Mouse (Mus musculus): ENCODE measurements at regions not wholly inside any gene's neighbourhood (a gene's known extent, or its start where the extent isn't known, plus 50 kb on each side); places are given as distances from the start of the nearest gene placed in this dataset.

DNA sequence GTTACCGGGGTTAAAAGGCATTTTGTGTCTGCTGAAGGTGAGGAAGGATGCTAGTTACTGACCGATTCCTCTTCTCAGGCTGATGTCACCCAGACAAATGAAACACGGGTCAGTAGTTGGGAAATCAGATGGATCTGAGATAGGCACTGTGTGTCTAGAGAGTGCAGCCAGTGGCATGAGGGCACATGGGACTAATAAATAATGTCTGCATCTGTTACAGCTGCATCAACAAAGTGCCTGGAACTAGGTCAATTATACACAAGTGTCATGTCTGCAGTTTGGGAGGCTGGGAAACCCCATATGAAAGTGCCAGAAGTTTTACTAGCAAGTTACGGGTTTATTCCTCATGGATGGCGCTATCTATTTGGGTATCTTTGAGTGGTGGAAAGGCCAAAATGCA lies 68.8 kb downstream of the Cxcl12 start:
- WGBS, result 75% methylated on average over 5 of the region's 5 CpGs
- H3K4me3 ChIP-seq, result no peak overlapping the region
- H3K27ac ChIP-seq, result no peak overlapping the region
- no peak overlapping the region for H3K9ac ChIP-seq
- H3K4me2 ChIP-seq (replicated peaks), result no peak overlapping the region
- ATAC-seq (ENCODE audit: insufficient number of reproducible peaks, insufficient read depth, low FRiP score, low TSS enrichment), result no peak
- H3K9me3 ChIP-seq, result no peaks in the 10 kb centered on the region
- H3K27me3 ChIP-seq, result no peaks in the 10 kb centered on the region
- no peaks in the 10 kb centered on the region for H3K36me3 ChIP-seq
- H3K4me1 ChIP-seq, result no peaks in the 10 kb centered on the region

DNA sequence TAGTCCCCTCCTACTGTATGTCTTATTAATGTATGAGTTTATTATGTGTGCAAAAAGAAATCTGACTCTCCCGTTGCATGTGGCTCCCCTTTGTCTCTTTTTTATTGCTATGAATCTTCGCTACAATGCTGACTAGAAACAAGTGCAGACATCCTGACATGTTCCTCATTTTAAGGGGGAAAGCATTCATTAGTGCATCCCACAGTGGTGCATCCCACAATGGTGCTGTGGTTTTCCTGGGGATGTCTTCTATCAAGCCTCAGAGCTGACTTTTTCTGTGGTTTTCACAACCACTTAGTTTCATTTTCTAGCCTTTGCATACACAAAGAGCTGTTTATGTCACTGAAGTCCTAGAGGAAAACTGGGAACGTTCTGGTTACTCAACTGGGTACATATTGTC lies 72.9 kb downstream of the Cxcl12 start:
- WGBS, result 67% methylated on average over 3 of the region's 3 CpGs
- Histone ChIP-seq H3K4me3 (no peak overlapping the region), H3K36me3 (no peaks in the 10 kb centered on the region), H3K27me3 (peaks cover 4% of the 10 kb centered on the region; the same call in 1 of the 2 replicates), H3K4me2 (replicated peaks) (no peak overlapping the region), H3K27ac (no peak overlapping the region), H3K9ac (no peak overlapping the region), H3K4me1 (no peaks in the 10 kb centered on the region), H3K9me3 (no peaks in the 10 kb centered on the region)
- ATAC-seq (ENCODE audit: insufficient number of reproducible peaks, insufficient read depth, low FRiP score, low TSS enrichment), result no peak

DNA sequence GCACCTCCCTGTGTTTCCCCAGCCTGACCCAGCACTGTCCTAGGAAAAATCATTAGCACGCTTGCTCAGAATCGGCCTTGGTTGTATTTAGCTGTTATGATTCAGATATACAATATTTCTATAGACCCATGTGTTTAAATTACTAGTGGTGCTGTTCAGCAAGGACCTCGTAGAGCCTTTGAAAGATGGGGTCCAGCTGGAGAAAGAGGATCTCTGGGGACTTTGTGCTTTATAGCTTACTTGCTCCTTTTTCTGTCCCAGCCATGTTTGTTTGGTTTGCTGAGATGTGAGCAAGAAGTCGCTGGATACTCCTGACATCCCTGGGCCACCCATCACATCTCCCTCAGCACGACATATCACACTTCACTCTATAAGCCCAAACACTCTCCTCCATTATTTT lies 77.1 kb downstream of the Cxcl12 start:
- no peak overlapping the region for H3K9ac ChIP-seq
- 77% methylated on average over 5 of the region's 5 CpGs for WGBS
- no peaks in the 10 kb centered on the region for H3K9me3 ChIP-seq
- H3K4me2 ChIP-seq (replicated peaks), result no peak overlapping the region
- no peak overlapping the region for H3K27ac ChIP-seq
- no peaks in the 10 kb centered on the region for H3K36me3 ChIP-seq
- peaks cover 4% of the 10 kb centered on the region; the same call in 1 of the 2 replicates for H3K27me3 ChIP-seq
- no peak for ATAC-seq (ENCODE audit: insufficient number of reproducible peaks, insufficient read depth, low FRiP score, low TSS enrichment)
- H3K4me1 ChIP-seq, result peaks cover 5% of the 10 kb centered on the region; the same call in 1 of the 2 replicates
- no peak overlapping the region for H3K4me3 ChIP-seq

DNA sequence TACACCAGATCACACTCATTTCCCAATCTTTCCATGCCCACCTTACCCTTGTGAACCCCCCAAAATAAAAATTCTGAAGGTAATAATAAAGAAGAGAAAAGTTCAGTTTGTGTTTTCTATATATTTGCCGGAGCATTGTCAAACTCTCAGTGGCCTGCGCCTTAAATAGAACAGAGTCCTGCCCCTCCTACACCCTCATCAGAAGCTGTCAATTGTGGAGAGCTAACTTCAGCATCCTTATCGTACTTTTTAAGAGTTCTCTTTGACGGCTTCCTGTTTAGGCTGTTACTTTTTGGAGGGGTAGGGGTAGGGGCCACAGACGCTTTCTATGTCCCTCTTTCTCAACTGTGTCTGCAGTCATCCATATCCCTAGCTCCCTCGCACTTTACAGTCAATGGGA lies 77.5 kb downstream of the Cxcl12 start:
- no peaks in the 10 kb centered on the region for H3K36me3 ChIP-seq
- peaks cover 4% of the 10 kb centered on the region; the same call in 1 of the 2 replicates for H3K27me3 ChIP-seq
- H3K9ac ChIP-seq, result no peak overlapping the region
- H3K4me3 ChIP-seq, result no peak overlapping the region
- WGBS, result 74% methylated on average over 6 of the region's 6 CpGs
- ATAC-seq (ENCODE audit: insufficient number of reproducible peaks, insufficient read depth, low FRiP score, low TSS enrichment), result no peak
- H3K4me1 ChIP-seq, result peaks cover 5% of the 10 kb centered on the region
- H3K27ac ChIP-seq, result no peak overlapping the region
- no peaks in the 10 kb centered on the region for H3K9me3 ChIP-seq
- H3K4me2 ChIP-seq (replicated peaks), result no peak overlapping the region

DNA sequence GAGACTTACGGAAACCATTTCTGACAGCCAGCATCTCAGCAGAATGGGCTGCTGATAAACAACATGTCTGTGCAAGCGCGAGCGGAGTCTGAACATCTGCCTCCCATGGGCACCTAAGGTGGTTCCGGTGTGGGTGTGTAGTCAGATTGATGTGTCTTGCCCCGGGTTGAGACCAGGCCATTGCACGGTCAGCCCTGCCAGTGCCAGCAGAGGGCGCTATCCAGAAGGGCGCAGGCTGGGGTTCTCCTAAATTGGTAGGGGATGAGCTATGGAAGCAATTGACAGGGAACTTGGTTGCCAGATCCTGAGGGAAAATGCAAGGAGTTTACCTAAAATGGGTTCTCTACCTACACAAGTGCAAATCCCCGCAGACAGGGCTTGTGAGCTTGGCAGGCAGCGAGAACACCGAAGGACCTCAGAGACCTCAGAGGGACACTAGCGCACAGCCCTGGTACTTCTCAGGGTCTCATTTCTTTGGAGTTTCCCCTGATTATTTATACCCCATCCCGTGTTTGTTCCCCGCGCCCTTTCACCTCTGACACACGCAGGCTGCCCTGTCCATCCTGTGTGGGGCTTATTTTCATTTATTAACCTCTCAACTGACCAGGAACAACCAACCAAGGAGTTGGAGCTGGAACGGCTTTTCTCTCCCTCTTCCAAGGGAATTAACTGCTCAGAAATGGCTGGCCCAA lies 81.0 kb downstream of the Cxcl12 start:
- no peak overlapping the region for H3K4me2 ChIP-seq (replicated peaks)
- H3K36me3 ChIP-seq, result no peaks in the 10 kb centered on the region
- no peak overlapping the region for H3K9ac ChIP-seq
- no peak overlapping the region for H3K4me3 ChIP-seq
- 71% methylated on average over 18 of the region's 18 CpGs for WGBS
- H3K9me3 ChIP-seq, result no peaks in the 10 kb centered on the region
- H3K27me3 ChIP-seq, result 0 out of 2 replicates have a peak, but pooled peaks cover 4% of the 10 kb centered on the region
- peaks cover 10% of the 10 kb centered on the region for H3K4me1 ChIP-seq
- H3K27ac ChIP-seq, result no peak overlapping the region
- ATAC-seq (ENCODE audit: insufficient number of reproducible peaks, insufficient read depth, low FRiP score, low TSS enrichment), result no peak

DNA sequence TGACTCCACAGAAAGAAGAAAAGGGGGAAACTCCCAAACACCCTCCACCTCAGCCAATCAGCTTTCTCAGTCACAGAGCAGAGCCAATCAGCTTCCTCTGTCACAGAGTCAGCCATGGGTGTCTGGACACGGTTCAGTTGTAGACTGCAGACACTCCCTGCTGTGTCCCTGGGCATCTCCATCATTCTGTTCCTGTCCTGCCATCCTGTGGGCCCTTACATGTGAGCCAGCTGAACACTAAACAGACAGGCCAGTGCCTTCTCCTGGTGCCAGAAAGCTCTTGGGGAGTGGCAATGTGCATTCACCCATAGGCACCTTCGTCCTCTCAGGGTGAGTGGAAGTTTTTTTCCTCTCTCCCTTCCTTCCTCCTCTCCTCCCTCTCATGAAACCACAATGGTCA lies 81.7 kb downstream of the Cxcl12 start:
- no peaks in the 10 kb centered on the region for H3K36me3 ChIP-seq
- no peak overlapping the region for H3K4me3 ChIP-seq
- no peak for ATAC-seq (ENCODE audit: insufficient number of reproducible peaks, insufficient read depth, low FRiP score, low TSS enrichment)
- 46% methylated on average over 2 of the region's 2 CpGs for WGBS
- H3K9me3 ChIP-seq, result no peaks in the 10 kb centered on the region
- no peak overlapping the region for H3K4me2 ChIP-seq (replicated peaks)
- peaks cover 15% of the 10 kb centered on the region for H3K4me1 ChIP-seq
- 0 out of 2 replicates have a peak, but pooled peaks cover 4% of the 10 kb centered on the region for H3K27me3 ChIP-seq
- H3K27ac ChIP-seq, result no peak overlapping the region
- H3K9ac ChIP-seq, result no peak overlapping the region

DNA sequence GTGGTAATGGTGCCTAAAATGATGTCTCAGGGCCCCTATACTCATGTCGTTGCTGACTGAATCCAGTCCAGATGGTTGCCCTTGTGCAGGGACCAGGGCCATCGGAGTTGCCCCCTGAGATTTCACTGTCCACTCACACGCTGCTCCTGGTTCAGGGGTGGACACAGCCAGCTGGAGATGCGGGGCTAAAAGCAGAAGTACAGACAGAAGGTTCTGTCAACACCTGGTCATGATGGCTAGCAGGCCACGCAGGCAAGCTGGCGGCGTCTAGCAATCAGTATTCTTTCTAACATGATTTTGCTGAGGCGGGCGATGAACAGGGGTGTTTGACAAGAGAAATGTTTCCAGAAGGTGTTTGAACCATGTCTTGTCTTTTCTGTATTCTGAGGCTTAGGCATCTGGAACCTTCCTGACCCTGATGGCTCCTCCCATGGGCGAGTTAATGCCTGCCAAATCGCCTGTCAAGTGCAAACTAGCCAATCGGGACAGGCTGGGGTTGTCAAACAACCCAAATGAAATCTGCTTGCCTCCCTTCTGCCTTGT lies 83.1 kb downstream of the Cxcl12 start:
- Histone ChIP-seq H3K27me3 (0 out of 2 replicates have a peak, but pooled peaks cover 4% of the 10 kb centered on the region), H3K27ac (no peak overlapping the region), H3K36me3 (no peaks in the 10 kb centered on the region), H3K9ac (no peak overlapping the region), H3K4me1 (peaks cover 15% of the 10 kb centered on the region), H3K9me3 (no peaks in the 10 kb centered on the region), H3K4me2 (replicated peaks) (no peak overlapping the region), H3K4me3 (no peak overlapping the region)
- ATAC-seq (ENCODE audit: insufficient number of reproducible peaks, insufficient read depth, low FRiP score, low TSS enrichment), result no peak
- WGBS, result 58% methylated on average over 12 of the region's 12 CpGs

DNA sequence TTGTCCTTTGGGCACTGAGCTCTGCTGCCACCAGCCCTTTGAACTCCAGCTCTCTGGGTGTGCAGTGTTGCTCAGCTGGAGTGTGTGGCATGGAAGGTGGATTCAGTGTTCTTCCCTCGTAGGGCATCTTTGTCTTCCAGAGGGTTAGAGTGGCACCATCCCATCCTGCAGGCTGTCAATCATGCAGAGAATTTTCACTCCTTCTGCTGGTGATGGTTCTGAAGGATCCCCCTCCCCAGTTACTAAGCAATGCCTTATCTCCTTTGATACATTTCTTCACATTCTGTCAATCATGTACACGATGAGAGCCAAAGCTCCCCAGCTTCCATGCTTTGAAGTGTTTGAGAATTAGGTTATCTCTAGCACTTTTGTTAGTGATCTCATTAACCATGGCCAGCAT lies 84.0 kb downstream of the Cxcl12 start:
- no peak for ATAC-seq (ENCODE audit: insufficient number of reproducible peaks, insufficient read depth, low FRiP score, low TSS enrichment)
- H3K4me3 ChIP-seq, result no peak overlapping the region
- no peaks in the 10 kb centered on the region for H3K9me3 ChIP-seq
- 0 out of 2 replicates have a peak, but pooled peaks cover 4% of the 10 kb centered on the region for H3K27me3 ChIP-seq
- H3K4me2 ChIP-seq (replicated peaks), result no peak overlapping the region
- no peak overlapping the region for H3K9ac ChIP-seq
- H3K36me3 ChIP-seq, result no peaks in the 10 kb centered on the region
- H3K27ac ChIP-seq, result no peak overlapping the region
- H3K4me1 ChIP-seq, result peaks cover 14% of the 10 kb centered on the region
- 83% methylated on average over 2 of the region's 2 CpGs for WGBS

DNA sequence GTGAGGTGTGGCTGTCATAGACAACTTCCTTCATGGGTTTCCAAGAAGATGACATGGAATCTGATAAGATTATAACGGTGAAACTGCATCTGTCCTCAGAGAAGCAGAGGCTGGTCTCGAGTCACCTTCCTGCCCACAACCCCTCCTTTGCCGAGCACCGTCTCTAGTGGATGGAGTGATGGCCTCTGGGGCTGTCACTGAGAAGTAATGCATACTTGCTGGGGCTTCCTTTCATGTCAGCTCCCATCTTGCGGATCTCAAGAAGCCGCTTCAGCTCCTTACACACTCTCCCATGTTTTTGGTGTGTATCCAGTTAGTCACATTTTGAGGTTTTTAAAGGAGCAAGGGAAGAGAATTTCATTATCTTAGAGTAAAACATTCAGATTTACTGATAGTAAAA lies 84.7 kb downstream of the Cxcl12 start:
- WGBS, result 65% methylated on average over 6 of the region's 6 CpGs
- H3K9ac ChIP-seq, result no peak overlapping the region
- H3K4me2 ChIP-seq (replicated peaks), result no peak overlapping the region
- peaks cover 10% of the 10 kb centered on the region for H3K4me1 ChIP-seq
- H3K27ac ChIP-seq, result no peak overlapping the region
- no peaks in the 10 kb centered on the region for H3K9me3 ChIP-seq
- H3K36me3 ChIP-seq, result no peaks in the 10 kb centered on the region
- H3K4me3 ChIP-seq, result no peak overlapping the region
- ATAC-seq (ENCODE audit: insufficient number of reproducible peaks, insufficient read depth, low FRiP score, low TSS enrichment), result no peak
- H3K27me3 ChIP-seq, result 0 out of 2 replicates have a peak, but pooled peaks cover 4% of the 10 kb centered on the region

DNA sequence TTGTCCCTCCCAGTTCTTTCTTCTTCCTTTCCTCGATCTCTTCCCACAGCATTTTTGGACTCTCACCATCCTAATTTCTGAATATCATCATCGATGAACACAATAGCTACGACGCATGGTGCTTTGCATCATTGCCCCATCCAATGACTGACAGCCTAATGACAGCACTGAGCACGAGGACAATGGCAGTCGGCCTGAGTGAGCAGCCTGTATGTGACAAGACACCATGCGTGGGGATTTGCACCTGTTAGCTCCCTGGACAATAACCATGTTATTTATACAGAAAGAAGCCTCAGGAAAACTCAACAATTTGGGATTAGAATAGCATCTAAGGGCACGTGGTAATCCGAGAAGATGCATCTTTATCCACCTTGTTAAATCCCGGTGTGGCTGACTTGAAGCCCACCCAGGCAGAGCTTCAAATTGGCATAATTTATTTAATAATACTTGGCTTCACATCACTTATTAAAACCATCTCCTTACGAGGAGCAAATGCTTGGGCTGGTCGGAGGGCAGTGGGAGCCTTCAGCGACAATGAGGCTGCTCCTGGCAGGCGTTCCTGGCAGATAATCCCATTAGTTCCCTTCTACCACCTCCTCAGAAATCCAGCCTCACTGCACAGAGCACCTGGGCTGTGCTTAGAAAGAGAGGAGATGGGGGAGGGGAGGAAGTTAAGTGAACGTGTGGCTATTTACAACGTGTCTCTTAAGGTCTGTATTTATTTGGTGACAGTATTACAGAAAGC lies 85.4 kb downstream of the Cxcl12 start:
- H3K9ac ChIP-seq, result no peak overlapping the region
- H3K27ac ChIP-seq, result no peak overlapping the region
- peaks cover 10% of the 10 kb centered on the region for H3K4me1 ChIP-seq
- H3K4me3 ChIP-seq, result no peak overlapping the region
- H3K9me3 ChIP-seq, result no peaks in the 10 kb centered on the region
- WGBS, result 36% methylated on average over 16 of the region's 16 CpGs
- no peak overlapping the region for H3K4me2 ChIP-seq (replicated peaks)
- no peaks in the 10 kb centered on the region for H3K36me3 ChIP-seq
- ATAC-seq (ENCODE audit: insufficient number of reproducible peaks, insufficient read depth, low FRiP score, low TSS enrichment), result no peak; the same call in 1 of the 2 replicates
- H3K27me3 ChIP-seq, result 0 out of 2 replicates have a peak, but pooled peaks cover 4% of the 10 kb centered on the region

DNA sequence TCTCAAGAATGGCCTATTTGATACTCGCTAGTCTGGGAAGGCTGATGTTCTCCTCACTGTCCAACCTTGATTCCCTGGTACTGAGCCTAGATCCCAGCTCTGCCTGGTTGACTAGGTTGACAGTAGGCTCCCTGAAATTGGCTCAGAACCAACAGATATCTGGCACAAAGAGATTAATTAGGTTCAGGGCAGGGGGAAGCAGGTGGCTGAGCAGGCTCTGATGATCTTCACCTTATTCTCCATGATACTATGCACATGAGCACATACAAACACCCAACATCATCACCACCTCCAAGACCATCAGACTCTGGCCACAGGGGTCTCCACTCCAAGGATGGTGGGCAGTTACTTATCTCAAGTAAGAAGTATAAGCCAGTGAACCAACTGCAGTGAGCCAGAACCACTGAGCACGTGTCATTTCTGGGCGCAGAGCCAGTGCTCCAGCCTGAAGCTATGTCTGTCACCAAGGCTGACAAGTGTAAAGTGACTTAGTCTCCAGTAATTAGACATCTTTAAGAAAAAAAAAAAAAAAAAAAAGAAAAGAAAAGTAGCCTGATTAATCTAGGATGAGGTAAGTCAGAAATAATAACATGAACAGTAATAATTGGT lies 86.4 kb downstream of the Cxcl12 start:
- no peak for ATAC-seq (ENCODE audit: insufficient number of reproducible peaks, insufficient read depth, low FRiP score, low TSS enrichment)
- Histone ChIP-seq H3K4me2 (replicated peaks) (no peak overlapping the region), H3K36me3 (no peaks in the 10 kb centered on the region), H3K9me3 (no peaks in the 10 kb centered on the region), H3K27me3 (0 out of 2 replicates have a peak, but pooled peaks cover 4% of the 10 kb centered on the region), H3K27ac (no peak overlapping the region), H3K4me3 (no peak overlapping the region), H3K9ac (no peak overlapping the region), H3K4me1 (peaks cover 10% of the 10 kb centered on the region)
- 74% methylated on average over 3 of the region's 3 CpGs for WGBS

Measured in embryonic facial prominence, embryonic 12.5 days (tissue).